Mouse (Mus musculus): ENCODE data around the gene Pla2g4c.
"Not testable (repeated sequence)": the region's sequence is repeated elsewhere in the genome, so short reads cannot be mapped to it uniquely, and the experiment has no call there.

Gene Pla2g4c

DNA sequence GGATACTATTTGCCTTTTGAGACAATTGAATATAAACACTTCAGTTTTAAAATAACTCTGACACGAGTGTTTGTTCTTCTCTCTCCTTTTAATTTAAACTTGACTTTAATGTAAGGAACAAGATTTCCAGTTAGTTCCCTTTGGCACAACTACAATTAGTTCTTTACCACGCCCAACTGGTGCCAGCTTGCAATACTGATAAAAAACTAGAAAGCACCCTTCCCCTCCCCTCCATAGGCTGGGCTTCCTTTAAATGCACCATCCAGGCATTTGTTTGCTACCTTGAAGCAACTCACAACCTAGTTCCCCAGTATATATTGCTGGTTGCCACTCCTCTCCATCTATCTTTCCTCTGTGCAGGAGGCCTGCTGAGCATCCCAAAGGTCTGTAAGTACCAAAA lies at the start of gene Pla2g4c:
TSS of gene Pla2g4c (plus strand) at position 340 of the 400 bp plus-strand sequence.
- DNase-seq: no peak

DNA sequence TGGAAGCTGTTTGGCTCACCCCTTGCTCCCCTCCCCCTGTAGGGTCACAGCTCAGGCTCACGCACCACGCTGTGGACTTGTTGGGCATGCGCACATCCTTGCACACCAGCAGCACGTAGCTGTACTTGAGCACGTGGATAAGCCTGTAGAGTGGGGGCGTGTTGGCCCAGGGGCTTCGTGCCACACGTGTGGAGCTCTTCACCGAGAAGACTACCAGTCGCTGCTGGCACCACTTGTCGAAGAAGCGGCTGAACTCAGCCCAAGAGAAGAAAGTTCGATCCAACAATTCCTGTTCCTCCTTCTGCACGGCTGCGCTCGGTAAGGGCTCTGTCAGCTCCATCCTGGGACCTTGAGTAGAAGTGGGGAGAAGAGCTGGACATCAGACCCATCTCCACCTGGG lies 47.4 kb upstream of the Pla2g4c start, which contains the start of gene Lig1:
TSS of gene Lig1 (plus strand) at position 203 of the 400 bp plus-strand sequence.
- DNase-seq: no peak

DNA sequence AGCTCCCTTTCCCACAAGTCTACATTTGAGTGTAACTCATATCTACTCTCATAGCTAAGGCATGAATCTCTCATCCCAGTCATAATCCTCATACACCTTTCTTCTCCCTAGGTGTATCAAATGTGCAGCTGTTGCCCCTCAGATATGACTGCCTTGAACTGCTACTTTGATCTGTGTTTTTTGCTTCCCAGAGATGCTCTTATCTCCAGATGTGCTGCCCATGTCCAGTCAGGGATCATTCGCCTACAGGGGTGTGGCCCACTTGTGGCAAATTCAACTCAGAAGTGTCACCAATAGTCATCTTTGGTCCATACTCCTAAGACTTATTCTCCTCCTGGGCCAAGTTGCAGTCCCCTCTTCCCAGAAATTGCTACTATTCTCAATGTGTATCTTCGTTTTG lies 46.6 kb upstream of the Pla2g4c start:
- no peak for DNase-seq

DNA sequence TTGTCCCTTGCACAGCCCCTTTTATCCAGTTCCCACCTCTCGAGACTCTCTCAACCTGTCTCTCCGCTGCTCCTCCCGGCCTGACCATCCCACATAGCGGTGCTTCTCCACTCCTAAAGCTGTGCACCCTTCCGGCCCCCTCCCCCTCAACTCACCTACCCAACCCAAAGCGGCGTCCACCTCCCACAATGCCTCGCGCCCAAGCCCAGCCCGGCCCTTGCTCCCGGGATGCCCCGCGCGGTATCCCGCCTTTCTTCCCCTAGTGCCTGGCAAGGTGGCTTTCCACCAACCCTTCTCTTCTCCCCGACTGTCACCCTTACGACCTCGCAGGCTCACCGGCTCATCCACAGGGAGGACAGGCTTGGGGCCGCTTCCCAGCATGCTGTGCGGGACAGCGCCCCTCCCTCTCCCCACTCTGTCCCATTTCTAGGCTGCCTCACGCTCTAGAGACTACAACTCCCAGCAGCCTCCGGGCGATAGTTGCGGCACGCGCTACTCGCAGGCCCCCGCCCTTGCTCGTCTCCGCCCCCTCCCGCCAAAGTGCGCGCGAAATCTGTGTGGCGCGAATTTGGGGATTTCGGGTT lies 46.1 kb upstream of the Pla2g4c start, which contains the start of gene Zswim9:
TSS of gene Zswim9 (minus strand) at position 414 of the 584 bp plus-strand sequence.
- DNase-seq: peak; percentile 92

DNA sequence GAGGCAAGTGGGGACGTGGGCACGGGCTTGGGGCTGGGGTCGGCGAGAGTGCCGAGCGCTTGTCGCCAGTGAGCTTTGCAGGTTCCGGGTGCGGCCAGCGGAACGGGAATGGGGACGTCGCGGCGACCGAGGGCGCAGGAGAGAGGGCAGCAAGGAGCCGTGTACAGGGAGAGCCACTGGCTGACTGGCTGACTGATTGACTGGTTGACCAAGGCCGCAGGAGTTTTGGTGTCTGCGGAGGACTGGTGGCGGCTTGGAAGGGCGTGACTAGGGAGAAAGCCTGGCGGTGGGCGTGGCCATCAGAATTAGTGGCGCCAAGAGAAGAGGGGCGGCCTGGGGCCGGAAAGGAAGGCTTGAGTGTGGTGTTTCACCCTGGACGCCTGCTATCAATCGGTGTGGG lies 45.5 kb upstream of the Pla2g4c start:
- DNase-seq: not testable (repeated sequence)

DNA sequence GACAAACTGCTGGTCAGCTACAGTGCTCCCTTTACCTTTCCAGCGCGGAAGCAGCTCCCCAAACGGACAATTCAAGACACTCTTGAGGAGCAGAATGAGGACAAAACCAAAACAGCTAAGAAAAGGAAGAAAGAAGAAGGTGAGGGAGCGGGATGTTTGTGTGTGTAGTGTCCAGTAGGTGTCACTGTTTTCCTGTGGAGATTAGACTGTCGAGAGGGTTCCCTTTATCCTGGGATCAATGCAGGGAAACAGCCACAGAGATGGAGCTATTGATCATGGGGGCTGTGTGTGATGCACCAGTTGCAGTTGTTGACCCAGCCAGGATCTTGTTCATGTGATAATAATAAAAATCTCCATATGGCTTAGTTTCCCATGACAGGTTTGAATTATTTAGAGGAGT lies 35.8 kb upstream of the Pla2g4c start:
- DNase-seq: no peak

DNA sequence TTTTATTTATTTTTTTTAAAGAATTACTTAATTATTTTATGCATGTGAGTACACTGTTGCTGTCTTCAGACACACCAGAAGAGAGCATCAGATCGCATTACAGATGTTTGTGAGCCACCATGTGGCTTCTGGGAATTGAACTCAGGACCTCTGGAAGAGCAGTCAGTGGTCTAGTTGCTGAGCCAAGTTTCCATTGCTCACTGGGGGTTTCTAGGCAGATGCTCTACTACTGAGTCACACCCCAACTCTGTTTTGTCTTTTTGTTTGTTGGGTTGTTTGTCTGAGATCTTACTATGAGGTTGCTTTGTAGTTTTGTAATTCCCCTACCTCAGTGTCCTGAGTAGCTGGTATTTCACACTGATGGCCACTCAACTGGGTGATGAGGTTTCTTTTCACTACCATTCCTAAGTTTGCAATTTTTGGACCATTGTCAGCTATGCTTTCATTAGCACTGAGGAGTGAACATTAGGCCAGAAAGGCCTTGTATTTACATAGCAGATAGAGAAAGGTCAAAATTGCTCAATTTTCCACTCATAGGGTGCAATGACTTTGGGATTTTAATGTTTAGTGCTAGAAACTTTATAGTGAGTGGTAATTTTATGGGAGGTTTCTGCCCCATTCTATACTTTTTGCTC lies 34.3 kb upstream of the Pla2g4c start:
- DNase-seq: no peak

DNA sequence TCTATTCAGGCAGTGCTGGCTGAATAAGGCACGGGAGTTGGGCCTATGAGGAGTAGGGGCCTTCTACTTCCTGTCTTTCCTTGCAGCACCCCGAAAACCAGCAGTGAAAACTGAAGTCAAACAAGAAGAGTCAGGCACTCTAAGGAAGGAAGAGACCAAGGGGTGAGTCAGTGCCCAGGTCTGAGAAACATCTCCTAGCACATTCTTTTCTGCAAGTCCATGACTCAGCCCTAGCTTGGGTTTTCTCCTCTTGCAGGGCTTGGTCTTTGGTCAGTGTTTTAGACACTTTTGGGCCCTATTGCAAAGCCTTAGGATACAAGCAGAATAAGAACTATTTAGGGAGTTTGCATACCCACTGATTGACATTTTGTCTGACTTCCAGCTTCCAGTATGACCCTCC lies 33.1 kb upstream of the Pla2g4c start:
- DNase-seq: no peak

DNA sequence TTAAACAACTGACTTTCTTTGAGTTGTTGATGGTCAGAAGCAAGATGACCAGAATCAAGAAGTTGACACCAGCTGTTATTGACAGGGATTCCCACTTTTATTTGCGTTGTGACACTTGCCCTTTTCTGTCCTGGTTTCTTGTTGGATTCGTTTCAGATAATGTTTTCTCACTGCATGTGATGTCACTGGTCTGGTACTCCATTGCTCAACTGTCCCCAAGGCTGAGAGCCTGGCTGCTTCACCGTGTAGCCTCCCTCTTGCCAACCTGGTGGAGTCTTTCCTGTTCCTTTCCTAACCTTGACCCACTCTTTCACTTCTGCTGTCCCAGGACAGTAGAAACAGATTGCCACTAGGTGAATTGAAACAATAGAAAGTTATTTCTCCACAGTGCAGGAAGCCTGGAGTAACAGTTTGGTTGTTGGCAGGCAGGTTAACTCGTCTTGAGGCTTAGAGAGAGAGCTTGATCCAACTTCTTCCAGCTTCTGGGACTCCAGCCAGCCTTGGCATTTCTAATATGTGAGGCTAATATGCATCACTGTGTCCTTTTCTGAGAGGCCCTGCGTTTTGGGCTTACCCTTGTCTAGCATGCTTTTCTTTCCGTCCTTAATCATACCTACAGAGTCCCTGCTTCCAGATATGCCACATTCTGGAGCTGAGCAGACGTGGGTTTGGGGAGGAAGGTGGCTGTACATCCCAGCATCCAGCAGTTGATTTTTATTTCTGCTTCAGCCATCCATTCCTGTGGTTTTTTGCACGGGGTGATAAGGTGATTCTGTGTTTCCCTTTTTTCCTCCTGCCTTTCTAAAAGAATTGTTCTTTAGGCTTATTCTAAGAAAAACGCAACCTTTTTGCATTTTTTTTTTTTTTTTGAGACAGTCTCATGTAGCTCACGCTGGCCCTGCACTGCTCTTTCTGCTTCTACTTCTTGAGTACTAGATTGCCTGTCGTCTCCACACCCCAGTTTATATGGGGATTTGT lies 30.3 kb upstream of the Pla2g4c start:
- no peak for DNase-seq

DNA sequence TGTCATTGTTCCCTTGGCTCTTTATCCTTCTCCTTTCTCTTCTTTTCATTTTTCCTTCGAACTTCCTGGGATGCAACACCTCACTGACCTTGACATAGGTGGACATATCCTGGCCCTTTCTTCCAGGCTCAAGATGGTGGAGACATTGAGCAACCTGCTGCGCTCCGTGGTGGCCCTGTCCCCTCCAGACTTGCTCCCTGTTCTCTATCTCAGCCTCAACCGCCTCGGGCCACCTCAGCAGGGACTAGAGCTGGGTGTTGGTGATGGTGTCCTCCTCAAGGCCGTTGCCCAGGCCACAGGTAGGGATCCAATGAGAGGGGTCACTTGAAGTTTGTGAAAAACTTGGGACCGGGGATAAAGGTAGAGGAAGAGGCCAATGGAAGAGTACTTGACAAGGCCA lies 29.2 kb upstream of the Pla2g4c start:
- no peak for DNase-seq

DNA sequence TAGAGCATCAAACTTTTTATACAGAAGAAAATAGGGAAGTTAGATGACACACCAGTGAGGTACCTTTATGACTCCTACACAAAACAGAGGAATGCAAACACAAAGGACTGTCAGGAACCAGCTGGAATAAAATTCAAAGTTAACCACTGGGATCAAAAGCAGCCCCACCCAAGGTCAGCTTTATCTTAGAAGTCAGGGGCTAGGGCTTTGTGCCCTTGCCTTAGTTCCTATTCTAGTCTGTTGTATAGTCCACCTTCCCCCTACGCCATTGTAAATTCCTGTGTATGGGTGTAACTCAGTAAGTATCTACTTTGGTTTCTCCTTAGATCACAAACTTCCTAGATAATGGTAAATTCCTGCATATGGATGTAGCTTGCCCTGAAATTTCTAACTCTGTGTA lies 26.8 kb upstream of the Pla2g4c start:
- no peak for DNase-seq

DNA sequence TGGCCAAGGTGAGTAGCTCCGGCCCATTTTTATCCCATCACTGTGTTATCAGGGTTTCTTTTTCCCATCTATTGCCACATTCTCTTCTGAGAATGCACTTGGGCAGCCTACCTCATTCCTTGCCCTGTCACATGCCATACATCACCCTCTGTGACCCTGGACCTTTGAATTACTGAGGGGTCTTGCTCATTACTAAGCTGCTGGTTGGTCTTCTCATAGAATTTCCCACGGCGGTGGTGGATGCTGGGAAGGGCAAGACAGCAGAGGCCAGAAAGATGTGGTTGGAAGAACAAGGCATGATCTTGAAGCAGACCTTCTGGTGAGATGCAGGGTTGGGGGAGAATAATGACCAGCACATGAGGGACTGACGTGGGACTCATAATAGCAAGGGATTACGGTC lies 25.6 kb upstream of the Pla2g4c start:
- no peak for DNase-seq

DNA sequence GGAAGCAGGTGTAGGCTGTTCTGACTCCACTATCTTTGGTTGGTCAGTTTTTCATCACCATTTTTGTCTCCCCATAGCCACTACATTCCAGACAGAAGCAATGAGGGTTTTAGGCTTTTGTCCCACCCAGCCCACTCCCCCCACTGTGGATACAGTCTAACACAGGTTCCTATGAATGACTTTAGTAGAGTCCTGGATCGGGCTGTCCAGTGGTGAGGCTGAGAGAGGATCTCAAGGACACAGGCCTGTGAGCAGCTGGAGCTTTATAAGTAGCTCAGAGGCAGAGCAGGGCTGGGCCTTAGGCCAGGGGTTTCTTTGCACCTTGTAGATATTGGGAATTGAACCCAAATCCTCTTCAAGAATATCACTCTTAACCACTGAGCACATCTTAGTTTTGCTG lies 22.8 kb upstream of the Pla2g4c start:
- no peak for DNase-seq

DNA sequence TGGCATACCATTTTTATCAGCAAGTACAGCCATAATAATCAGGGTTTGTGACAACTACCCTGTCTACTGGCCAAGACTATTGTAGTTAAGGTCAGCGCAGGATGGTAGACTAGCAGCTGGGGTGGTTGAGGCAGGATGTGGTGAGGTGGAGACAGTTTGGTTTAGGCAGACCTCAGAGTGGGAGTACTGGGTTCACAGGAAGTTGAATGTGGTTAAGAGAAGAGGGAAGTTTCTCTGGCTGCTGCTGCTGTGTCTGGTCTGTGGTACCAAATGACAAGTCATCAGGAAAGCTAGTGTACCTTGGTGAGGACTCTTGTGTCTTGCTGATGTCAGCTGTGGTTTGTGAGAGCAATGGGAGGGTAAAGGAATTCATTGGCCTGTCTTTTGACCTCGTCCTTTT lies 21.7 kb upstream of the Pla2g4c start:
- DNase-seq: peak; percentile 23

DNA sequence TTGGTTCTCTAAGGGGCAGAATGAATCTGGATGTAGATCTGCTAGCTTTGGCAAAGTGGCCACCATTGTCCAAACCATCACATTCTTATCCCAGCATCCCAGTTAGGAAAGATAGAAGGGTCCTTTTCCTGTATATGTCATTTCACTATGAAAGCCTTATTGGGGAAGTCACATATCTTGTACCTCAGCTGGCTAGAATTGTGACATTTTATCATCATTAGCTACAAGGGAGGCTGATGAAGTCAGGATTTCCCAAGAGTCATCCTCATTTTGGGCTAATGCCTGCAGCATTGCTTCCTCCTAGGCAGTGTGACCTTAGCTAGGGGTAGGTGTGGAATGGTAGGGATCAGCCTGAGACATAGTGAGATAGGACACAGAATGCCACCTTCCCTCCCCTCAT lies 21.1 kb upstream of the Pla2g4c start:
- DNase-seq: no peak

DNA sequence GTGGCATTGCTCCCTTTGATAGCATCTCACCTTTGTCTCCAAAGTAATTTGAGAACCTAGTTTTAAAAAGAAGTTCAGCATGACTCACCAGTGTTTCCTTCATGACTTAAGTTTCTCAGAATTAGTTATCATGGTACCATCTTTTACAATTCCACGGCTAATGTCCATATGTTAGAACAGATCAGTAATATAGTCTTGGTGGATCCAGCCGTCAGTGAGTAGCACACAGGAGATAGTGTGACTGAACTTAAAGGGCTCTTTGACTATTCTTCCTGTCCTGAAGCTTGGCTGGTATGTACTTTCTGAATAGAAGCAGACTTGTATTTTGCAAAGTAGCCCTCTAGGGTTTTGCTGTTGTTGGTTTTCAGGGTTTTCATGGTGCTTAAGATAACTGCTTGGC lies 15.0 kb upstream of the Pla2g4c start:
- DNase-seq: no peak

DNA sequence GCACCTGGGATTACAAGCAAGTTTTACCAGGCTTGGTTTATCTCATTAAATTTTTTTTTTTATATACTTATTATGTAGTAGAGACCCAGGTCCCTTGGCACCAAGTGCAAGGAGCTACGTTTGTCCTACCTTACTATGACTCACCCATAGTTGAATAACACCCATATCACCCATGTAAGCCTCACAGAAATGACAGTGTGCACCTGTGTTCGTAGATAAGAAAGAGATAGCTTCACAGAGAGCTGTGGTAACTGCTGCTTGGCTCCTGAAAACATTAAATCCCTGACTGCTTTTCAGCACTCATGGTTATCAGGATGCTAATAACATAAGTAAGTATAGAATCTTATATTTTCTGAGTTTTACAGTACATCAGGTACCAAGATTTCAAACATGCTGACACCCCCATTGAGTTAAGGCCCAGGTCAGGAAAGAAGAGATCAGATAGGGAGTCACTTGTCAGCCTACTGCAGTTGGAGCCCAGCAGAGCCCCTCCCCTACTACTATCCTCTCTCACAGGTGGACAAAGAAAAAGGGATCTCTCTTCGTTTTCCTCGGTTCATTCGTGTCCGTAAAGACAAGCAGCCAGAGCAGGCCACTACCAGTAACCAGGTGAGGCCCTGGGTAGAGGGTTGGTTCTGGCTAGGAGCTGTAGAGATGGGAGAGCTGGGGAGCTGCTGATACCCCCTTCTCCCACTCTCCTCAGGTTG lies 13.8 kb upstream of the Pla2g4c start:
- no peak for DNase-seq

DNA sequence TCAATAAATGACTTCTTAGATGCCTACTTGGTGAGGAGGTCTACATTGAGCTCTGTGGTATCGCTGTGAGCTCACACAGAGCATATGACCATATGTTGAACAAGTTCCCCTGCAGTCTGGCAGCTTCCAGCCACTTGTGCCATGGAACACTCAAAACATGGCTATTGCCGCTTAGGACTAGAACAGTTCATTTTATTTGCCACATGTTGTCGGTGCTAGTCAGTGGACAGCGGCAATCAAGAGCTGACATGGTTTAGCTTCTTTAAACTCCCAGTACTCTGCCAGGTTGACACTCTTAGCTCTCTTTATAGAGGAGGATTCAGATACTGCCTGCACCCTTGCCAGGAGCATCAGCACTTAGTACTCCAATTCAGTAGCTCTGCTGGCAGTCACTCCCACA lies 13.1 kb upstream of the Pla2g4c start:
- no peak for DNase-seq

DNA sequence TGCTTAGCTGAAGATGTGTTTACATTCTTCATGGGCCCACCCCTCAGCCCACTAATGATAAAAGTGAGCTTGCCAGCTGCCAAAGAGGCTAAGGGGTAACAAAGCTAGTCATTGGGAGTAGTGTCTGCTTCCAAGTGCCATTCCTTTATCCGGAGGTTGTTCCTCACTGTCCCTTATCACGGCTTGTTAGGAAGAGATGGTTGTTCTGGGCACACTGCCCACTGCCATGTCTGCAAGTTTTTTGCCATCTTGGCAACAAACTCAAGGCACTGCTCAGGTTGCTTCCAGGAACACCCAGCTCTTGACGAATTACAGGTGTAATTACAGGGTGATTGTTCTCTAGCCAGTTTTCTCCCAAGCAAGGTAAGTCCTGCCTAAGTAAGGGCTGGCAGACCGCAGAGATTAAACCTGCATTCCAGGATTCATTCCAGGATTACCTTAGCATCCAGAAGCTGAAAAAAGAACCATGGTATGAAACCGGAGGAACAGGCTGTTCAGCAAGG lies 10.3 kb upstream of the Pla2g4c start:
- peak; percentile 4 for DNase-seq

DNA sequence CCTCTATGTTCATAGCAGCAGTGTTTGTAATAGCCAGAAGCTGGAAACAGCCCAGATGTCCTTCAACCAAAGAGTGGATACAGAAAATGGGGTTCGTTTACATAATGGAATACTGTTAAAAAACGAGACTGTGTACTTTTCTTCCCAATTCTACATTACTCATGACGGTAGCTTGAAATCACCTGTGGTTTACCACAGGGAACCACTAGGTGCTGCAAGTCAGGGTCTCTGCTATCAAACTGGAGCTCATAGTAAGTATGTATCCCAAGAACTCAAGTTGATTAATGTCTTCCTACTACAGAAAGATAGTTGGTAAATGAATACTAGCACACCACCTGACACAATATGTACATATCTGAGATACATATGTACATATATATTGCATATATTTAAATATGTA lies 3.0 kb upstream of the Pla2g4c start:
- no peak for DNase-seq

DNA sequence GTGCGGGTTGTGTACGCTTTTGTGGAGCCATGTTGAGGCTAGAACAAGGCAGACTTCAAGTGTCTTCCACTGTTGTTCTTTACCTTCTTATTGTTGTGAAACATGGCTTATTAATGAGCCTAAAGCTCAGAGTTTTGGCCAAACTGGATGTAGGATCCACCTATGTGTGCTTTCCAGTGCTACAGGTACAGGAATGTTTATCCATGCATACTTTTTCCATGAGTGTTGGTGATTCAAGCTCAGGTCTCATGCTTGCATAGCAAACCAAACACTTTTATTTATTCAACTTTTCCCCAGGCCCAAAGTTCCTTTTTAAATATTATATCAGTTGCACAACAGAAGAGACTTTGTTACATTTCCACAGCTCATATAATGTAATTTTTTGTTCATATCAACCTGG lies 6.1 kb downstream of the Pla2g4c start:
- no peak for DNase-seq

DNA sequence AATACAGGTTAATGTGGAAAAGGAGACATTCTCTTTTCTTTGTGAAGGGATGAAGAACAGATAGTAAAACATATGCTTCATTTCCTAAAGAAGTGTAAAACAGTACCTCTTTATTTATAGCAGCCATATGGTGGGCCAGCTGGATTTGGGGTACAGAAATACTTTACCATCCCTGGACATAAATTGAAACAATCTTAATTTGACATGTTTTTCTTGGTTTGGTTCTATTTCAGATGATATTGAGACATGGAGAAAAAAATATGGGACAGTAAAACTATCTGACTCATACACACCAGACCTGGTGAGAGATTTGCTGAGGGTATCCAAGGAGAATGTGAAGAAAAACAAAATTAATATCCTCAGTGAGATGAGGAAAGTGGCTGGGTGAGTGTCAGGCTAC lies 31.5 kb downstream of the Pla2g4c start:
- DNase-seq: peak; percentile 4

DNA sequence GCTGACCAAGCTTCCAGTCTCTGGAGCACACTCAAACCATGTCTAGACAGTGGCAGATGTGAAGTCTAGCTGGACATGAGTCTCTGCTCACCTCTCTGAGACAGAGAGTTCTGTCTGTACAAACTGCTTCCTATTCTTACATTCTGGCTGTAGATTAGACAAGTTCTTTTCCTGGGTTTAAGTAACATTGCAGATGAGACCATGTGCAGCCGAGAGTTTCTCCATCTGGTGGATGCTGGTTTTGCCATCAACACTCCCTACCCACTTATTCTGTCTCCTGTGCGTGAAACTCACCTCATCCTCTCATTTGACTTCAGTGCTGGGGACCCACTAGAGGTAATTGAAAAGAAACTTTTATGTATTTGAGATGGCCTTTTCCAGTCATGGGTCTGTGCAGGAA lies 56.1 kb downstream of the Pla2g4c start:
- no peak for DNase-seq
